ENCODE assay signal across 8 mouse cellular contexts in genomic region chr5:131515707-131516407, GRCm38 (mm10).
DNase-seq lines count a peak whose midpoint lies in the region; ATAC-seq and TF ChIP-seq lines count a peak whose summit lies in the region.

No protein-coding gene starts in this region.

- no peak overlapping the region for H3K4me3 ChIP-seq in forebrain, embryonic 12.5 days (replicated peaks)
- no peak overlapping the region for H3K4me3 ChIP-seq in forebrain, embryonic 10.5 days
- no peak overlapping the region for H3K4me3 ChIP-seq in kidney, embryonic 15.5 days (replicated peaks)
- no peak overlapping the region for H3K4me3 ChIP-seq in myocyte

- peaks cover 59% of the 10 kb centered on the region for H3K4me1 ChIP-seq in forebrain, embryonic 12.5 days
- H3K4me1 ChIP-seq in forebrain, embryonic 10.5 days, result peaks cover 45% of the 10 kb centered on the region
- peaks cover 22% of the 10 kb centered on the region for H3K4me1 ChIP-seq in kidney, embryonic 15.5 days

- H3K36me3 ChIP-seq in forebrain, embryonic 12.5 days (replicated peaks), result peaks cover 16% of the 10 kb centered on the region
- H3K36me3 ChIP-seq in forebrain, embryonic 10.5 days (replicated peaks), result peaks cover 58% of the 10 kb centered on the region
- H3K36me3 ChIP-seq in kidney, embryonic 15.5 days, result no peaks in the 10 kb centered on the region
- H3K36me3 ChIP-seq in myocyte (ENCODE audit: control insufficient read depth, insufficient read depth), result no peaks in the 10 kb centered on the region

- WGBS in forebrain, embryonic 12.5 days, result 24% methylated on average over 14 of the region's 14 CpGs
- WGBS in forebrain, embryonic 10.5 days, result 23% methylated on average over 14 of the region's 14 CpGs
- whole genome bisulfite sequencing in kidney, embryonic 15.5 days, result 29% methylated on average over 14 of the region's 14 CpGs

- H3K79me2 ChIP-seq in myocyte (ENCODE audit: control insufficient read depth, insufficient read depth), result peaks cover 53% of the 10 kb centered on the region

- H3K27ac ChIP-seq in forebrain, embryonic 12.5 days, result peak overlapping the region; percentile 26; the same call in 1 of the 2 replicates
- H3K27ac ChIP-seq in forebrain, embryonic 10.5 days, result no peak overlapping the region
- no peak overlapping the region for H3K27ac ChIP-seq in kidney, embryonic 15.5 days

- no peak for TF ChIP-seq POLR2A in myocyte (IDR thresholded peaks at IDR 0.05; ENCODE audit: insufficient read length, low read depth)

- no peak overlapping the region for H3K9ac ChIP-seq in forebrain, embryonic 12.5 days
- no peak overlapping the region for H3K9ac ChIP-seq in kidney, embryonic 15.5 days

- no peak overlapping the region for H3K4me2 ChIP-seq in forebrain, embryonic 12.5 days
- no peak overlapping the region for H3K4me2 ChIP-seq in kidney, embryonic 15.5 days
- peak overlapping the region; percentile 72 for H3K4me2 ChIP-seq in myocyte (ENCODE audit: low read depth)

- no peaks in the 10 kb centered on the region for H3K9me3 ChIP-seq in forebrain, embryonic 12.5 days
- H3K9me3 ChIP-seq in forebrain, embryonic 10.5 days, result no peaks in the 10 kb centered on the region
- no peaks in the 10 kb centered on the region for H3K9me3 ChIP-seq in kidney, embryonic 15.5 days (replicated peaks)

- no peak for ATAC-seq in forebrain, embryonic 12.5 days (ENCODE audit: low FRiP score)
- peak; percentile 75 for ATAC-seq in kidney, embryonic 15.5 days (replicated peaks; ENCODE audit: low FRiP score)

- no peak overlapping the region for H3ac ChIP-seq in myocyte (ENCODE audit: control insufficient read depth, insufficient read length)

- H3K27me3 ChIP-seq in forebrain, embryonic 12.5 days, result no peaks in the 10 kb centered on the region
- no peaks in the 10 kb centered on the region for H3K27me3 ChIP-seq in forebrain, embryonic 10.5 days (ENCODE audit: poor library complexity, severe bottlenecking)
- H3K27me3 ChIP-seq in kidney, embryonic 15.5 days, result no peaks in the 10 kb centered on the region
- no peaks in the 10 kb centered on the region for H3K27me3 ChIP-seq in myocyte (ENCODE audit: control insufficient read depth, insufficient read depth, insufficient read length)

- no peak for DNase-seq in forebrain, embryonic 10.5 days (ENCODE audit: extremely low spot score, low spot score)
- DNase-seq in cerebellum, adult 8-10 months, result peak; percentile 80
- peak; percentile 79 to 81 for DNase-seq in heart, adult 9 months (ENCODE audit: low spot score in 2 of 2)
- no peak for DNase-seq in frontal cortex, postnatal 36 days (ENCODE audit: low spot score in 2 of 2)
- DNase-seq in c-Kit-positive CD71-positive TER-119-positive erythroid progenitor cells, embryonic 14.5 days (ENCODE audit: low spot score), result no peak

TF ChIP-seq in myocyte, 11 proteins besides CTCF, POLR2A, EP300 and RAD21:
- TF ChIP-seq MYOD1 (IDR thresholded peaks at IDR 0.05; ENCODE audit: control insufficient read depth in 1 of 3, insufficient read length in 2 of 3, low read depth in 2 of 3) (no peak), CEBPB (IDR thresholded peaks at IDR 0.05; ENCODE audit: insufficient read depth, poor library complexity, severe bottlenecking) (no peak), USF1 (IDR thresholded peaks at IDR 0.05; ENCODE audit: low read depth) (no peak), TCF12 (IDR thresholded peaks at IDR 0.05; ENCODE audit: insufficient read depth, poor library complexity, severe bottlenecking) (no peak), POLR2AphosphoS2 (IDR thresholded peaks at IDR 0.05; ENCODE audit: insufficient read length, low read depth) (no peak), SRF (IDR thresholded peaks at IDR 0.05; ENCODE audit: control insufficient read depth, insufficient read length, low read depth) (no peak), REST (IDR thresholded peaks at IDR 0.05; ENCODE audit: insufficient read depth, insufficient read length) (no peak), MAX (IDR thresholded peaks at IDR 0.05; ENCODE audit: low read depth) (no peak), E2F4 (IDR thresholded peaks at IDR 0.05; ENCODE audit: insufficient read depth) (no peak), TCF3 (IDR thresholded peaks at IDR 0.05; ENCODE audit: insufficient read length, low read depth) (no peak), MYOG (IDR thresholded peaks at IDR 0.05; ENCODE audit: control insufficient read depth in 1 of 3, insufficient read depth in 1 of 3, insufficient read length in 2 of 3, low read depth in 2 of 3) (no peak)

Comparison
In these comparisons a context has a peak if more than half of its experiments do, and no peak if none do; other contexts are left out.
1. DNase-seq: peak in cerebellum, adult 8-10 months (single experiment) and heart, adult 9 months (2 of 2); none in forebrain, embryonic 10.5 days (single experiment), frontal cortex, postnatal 36 days (0 of 2) and c-Kit-positive CD71-positive TER-119-positive erythroid progenitor cells, embryonic 14.5 days (single experiment).